Mouse (Mus musculus): ENCODE results near the gene Aftph. TPM values are rescaled to one million over a fixed set of nuclear protein-coding genes. Genes with fewer than 3 reads are reported as not detected.

Aftph gene
- polyA plus RNA-seq, 1 experiment, result not detected

DNA sequence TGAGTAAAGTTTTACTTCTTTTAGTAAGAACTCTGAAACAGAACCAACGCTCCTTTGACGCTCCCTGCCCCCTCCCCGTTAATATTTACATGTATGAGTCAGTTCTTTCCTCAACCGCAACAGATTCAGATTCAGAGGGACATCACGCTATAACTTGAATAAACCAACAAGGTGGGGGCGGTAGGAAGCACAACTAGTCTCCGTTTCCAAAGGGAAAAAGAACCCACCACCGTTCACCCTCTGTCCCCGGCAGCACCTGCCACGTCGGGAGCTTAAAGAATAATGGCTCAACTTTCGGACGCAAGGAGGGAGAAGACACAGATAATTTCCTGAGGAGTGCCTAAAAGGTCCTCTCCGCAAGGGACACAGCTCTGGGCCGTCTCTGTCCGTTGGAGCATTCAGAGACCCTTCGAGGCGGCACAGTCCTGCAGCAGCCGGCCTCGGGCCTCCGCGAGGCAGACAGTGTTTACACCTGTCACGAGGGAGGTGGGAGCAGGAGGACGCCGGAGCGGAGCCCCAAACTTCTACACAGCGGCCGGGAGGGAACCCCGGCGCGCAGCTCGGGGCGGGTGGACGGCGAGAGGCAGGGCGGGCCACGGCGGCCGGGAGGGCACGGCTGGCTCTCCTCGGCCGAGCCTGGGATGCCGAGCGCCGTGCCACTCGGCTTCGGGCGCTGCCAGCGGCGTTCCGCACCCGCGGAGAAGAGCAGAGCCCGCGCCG lies 748 bp downstream of the Aftph start:
- H3K4me3 ChIP-seq (ENCODE audit: insufficient read depth, low read depth, low read length), result peak overlapping the region; percentile 98

DNA sequence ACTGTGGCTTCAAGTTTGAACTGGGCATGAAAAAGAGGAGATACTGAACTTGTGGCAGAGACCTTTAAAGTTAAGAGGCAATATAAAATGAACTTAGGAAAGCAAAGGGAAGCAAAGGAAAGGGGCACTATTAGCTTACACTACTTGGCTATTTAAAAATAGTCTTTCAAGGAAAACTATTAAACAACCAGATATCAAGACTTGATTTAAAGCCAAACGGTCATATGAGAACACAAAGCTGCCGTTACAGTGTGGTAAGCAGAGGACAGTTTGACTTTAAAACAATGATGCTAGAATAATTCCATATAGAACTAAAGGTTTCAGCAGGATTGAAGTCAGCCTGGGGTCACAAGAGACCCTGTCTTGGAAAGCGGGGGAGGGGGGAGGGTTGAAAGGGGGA lies 7.3 kb downstream of the Aftph start:
- TF ChIP-seq POLR2A (IDR thresholded peaks at IDR 0.05; ENCODE audit: insufficient read depth, low read depth, low read length) (no peak), CTCF (IDR thresholded peaks at IDR 0.05; ENCODE audit: insufficient read depth, low read depth, low read length) (no peak)
- Histone ChIP-seq H3K4me1 (ENCODE audit: control insufficient read depth, insufficient read depth, low read length) (peaks cover 5% of the 10 kb centered on the region), H3K4me3 (ENCODE audit: insufficient read depth, low read depth, low read length) (no peak overlapping the region), H3K27ac (ENCODE audit: insufficient read depth, low read depth, low read length) (no peak overlapping the region)
- WGBS, result 53% methylated on average over 3 of the region's 3 CpGs

More for the DNA sequence above, 748 bp downstream of the Aftph start:
- Histone ChIP-seq H3K4me1 (ENCODE audit: control insufficient read depth, insufficient read depth, low read length) (no peaks in the 10 kb centered on the region), H3K27ac (ENCODE audit: insufficient read depth, low read depth, low read length) (peak overlapping the region; percentile 64)
- TF ChIP-seq CTCF (IDR thresholded peaks at IDR 0.05; ENCODE audit: insufficient read depth, low read depth, low read length) (no peak), POLR2A (IDR thresholded peaks at IDR 0.05; ENCODE audit: insufficient read depth, low read depth, low read length) (no peak)
- under 1% methylated on average over 56 of the region's 56 CpGs for WGBS

- 8% methylated on average over 3 of the region's 3 CpGs for WGBS
- H3K4me3 ChIP-seq (ENCODE audit: insufficient read depth, low read depth, low read length), result no peak overlapping the region
- no peak overlapping the region for H3K27ac ChIP-seq (ENCODE audit: insufficient read depth, low read depth, low read length)
- peaks cover 5% of the 10 kb centered on the region for H3K4me1 ChIP-seq (ENCODE audit: control insufficient read depth, insufficient read depth, low read length)
- TF ChIP-seq CTCF (IDR thresholded peaks at IDR 0.05; ENCODE audit: insufficient read depth, low read depth, low read length) (no peak), POLR2A (IDR thresholded peaks at IDR 0.05; ENCODE audit: insufficient read depth, low read depth, low read length) (no peak)
These were observed 7.8 kb downstream of the Aftph start for GRCm38 (mm10) chr11:20733486-20734030.

DNA sequence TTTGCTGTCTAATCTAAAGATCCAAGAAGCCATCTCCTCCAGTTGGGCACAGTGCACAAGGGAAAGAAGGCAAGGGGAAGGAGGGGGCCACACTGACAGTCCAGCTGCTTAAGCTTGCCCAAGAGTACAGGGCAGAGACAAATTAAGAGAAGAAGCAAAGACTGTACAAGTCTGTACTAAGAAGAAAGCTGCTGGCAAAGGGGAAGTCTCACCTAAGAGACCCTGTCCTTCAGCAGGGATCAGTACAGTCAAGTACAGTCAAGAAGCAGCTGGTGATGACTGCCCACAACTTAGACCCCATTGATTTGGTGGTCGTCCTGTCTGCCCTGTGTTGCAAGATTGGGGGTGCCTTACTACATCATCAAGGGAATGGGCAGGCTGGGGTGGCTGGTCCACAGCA lies 12.0 kb downstream of the Aftph start:
- Histone ChIP-seq H3K4me1 (ENCODE audit: control insufficient read depth, insufficient read depth, low read length) (peaks cover 2% of the 10 kb centered on the region), H3K27ac (ENCODE audit: insufficient read depth, low read depth, low read length) (no peak overlapping the region), H3K4me3 (ENCODE audit: insufficient read depth, low read depth, low read length) (no peak overlapping the region)
- no peak for TF ChIP-seq CTCF (IDR thresholded peaks at IDR 0.05; ENCODE audit: insufficient read depth, low read depth, low read length)
- no peak for TF ChIP-seq POLR2A (IDR thresholded peaks at IDR 0.05; ENCODE audit: insufficient read depth, low read depth, low read length)
- WGBS, result 96% methylated on average over 1 of the region's 1 CpGs

DNA sequence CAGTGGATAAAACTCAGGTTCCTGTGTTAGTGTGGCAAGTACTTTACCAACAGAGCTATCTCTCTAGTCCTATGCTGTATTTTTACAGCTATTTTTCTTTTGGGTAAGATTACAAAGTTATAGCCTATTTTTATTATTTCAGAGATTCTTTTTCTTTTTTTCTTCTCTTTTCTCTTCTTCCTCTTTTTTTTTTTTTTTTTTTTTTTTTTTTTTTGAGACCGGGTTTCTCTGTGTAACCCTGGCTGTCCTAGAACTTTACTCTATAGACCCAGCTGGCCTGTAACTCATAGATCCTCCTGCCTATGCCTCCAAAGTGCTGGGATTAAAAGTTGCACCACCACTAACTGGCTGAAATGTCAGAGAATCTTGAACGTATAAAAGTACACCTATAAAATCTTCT lies 13.3 kb downstream of the Aftph start:
- 81% methylated on average over 2 of the region's 2 CpGs for WGBS
- no peak overlapping the region for H3K27ac ChIP-seq (ENCODE audit: insufficient read depth, low read depth, low read length)
- TF ChIP-seq POLR2A (IDR thresholded peaks at IDR 0.05; ENCODE audit: insufficient read depth, low read depth, low read length), result no peak
- TF ChIP-seq CTCF (IDR thresholded peaks at IDR 0.05; ENCODE audit: insufficient read depth, low read depth, low read length), result no peak
- H3K4me1 ChIP-seq (ENCODE audit: control insufficient read depth, insufficient read depth, low read length), result no peaks in the 10 kb centered on the region
- no peak overlapping the region for H3K4me3 ChIP-seq (ENCODE audit: insufficient read depth, low read depth, low read length)

GRCm38 (mm10) chr11:20723572-20723971 lies 17.8 kb downstream of the Aftph start:
- no peaks in the 10 kb centered on the region for H3K4me1 ChIP-seq (ENCODE audit: control insufficient read depth, insufficient read depth, low read length)
- no peak overlapping the region for H3K4me3 ChIP-seq (ENCODE audit: insufficient read depth, low read depth, low read length)
- TF ChIP-seq POLR2A (IDR thresholded peaks at IDR 0.05; ENCODE audit: insufficient read depth, low read depth, low read length) (no peak), CTCF (IDR thresholded peaks at IDR 0.05; ENCODE audit: insufficient read depth, low read depth, low read length) (no peak)
- 78% methylated on average over 5 of the region's 5 CpGs for WGBS
- no peak overlapping the region for H3K27ac ChIP-seq (ENCODE audit: insufficient read depth, low read depth, low read length)

DNA sequence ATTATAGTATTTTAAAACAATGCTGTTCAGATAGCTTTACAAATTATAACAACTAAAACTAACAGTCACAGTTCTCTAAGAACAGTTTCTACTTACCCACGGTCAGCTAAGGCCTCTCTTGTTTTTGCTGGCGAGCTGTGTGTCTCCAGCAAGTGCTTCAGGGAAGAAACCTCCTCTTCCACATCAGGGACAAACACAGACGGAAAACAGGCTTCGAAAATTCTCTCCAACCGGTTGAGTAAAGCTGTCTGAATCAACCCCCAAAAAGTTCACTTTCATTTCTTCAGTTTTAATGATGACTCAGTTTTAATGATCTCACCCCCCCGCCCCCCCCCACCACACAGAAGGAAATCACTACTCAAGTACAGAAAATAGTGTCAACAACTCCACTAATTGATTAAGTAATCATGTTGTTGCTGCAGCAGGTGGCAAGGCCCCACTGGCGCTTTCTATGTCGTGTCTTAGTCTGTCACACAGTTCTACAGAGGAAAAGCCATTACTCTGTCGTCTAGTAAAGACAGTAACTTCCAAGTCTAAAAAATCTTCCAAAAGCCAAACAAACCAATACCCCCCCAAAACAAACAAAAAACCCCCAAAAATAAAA lies 29.2 kb downstream of the Aftph start:
- WGBS, result 35% methylated on average over 9 of the region's 9 CpGs
- peaks cover 3% of the 10 kb centered on the region; the same call in 1 of the 2 replicates for H3K4me1 ChIP-seq (ENCODE audit: control insufficient read depth, insufficient read depth, low read length)
- no peak overlapping the region for H3K4me3 ChIP-seq (ENCODE audit: insufficient read depth, low read depth, low read length)
- H3K27ac ChIP-seq (ENCODE audit: insufficient read depth, low read depth, low read length), result no peak overlapping the region
- TF ChIP-seq POLR2A (IDR thresholded peaks at IDR 0.05; ENCODE audit: insufficient read depth, low read depth, low read length), result no peak
- no peak for TF ChIP-seq CTCF (IDR thresholded peaks at IDR 0.05; ENCODE audit: insufficient read depth, low read depth, low read length)

DNA sequence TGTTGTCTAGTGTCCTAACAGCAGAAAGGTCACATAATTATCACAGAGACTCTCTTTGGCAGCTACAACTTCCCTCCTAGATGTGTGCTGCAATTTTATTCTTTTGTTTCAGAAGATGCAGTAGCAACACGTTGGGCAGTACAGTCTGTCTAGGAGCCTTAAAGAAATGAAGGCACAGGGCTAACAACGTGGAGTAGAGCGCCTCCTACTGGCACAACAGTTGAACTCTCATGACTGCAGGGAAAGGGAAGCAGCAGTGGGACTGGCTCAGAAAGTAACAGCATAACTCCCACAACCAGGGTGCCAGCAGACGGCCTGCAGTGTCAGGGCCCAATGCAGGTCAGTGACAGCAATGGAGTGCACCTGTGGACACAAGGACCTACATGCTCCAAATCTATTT lies 50.4 kb downstream of the Aftph start:
- H3K27ac ChIP-seq (ENCODE audit: insufficient read depth, low read depth, low read length), result no peak overlapping the region
- 0 out of 2 replicates have a peak, but pooled peaks cover 2% of the 10 kb centered on the region for H3K4me1 ChIP-seq (ENCODE audit: control insufficient read depth, insufficient read depth, low read length)
- no peak overlapping the region for H3K4me3 ChIP-seq (ENCODE audit: insufficient read depth, low read depth, low read length)
- WGBS, result 7% methylated on average over 4 of the region's 4 CpGs
- TF ChIP-seq CTCF (IDR thresholded peaks at IDR 0.05; ENCODE audit: insufficient read depth, low read depth, low read length) (peak; percentile 27; the same call in 1 of the 2 replicates), POLR2A (IDR thresholded peaks at IDR 0.05; ENCODE audit: insufficient read depth, low read depth, low read length) (no peak)

DNA sequence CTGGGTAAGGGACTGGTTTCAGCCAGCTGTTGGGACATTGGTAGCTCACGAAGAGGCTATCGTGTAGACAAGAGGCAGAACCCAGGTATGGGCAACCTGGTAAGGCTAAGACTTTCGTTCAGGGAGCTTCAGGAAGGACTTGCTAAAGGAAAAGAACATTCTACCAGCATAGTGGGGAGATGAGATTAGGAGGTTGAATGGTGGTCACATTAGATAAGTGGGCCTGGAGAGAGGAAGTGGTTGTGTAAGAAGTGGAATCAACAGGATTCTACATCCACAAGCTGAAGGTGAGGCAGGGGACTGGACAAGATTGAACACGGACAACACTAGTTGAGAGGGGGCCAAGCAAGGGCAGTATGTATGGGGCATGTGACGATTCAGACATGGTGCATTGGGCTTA lies 59.7 kb downstream of the Aftph start:
- 97% methylated on average over 5 of the region's 5 CpGs for WGBS
- Histone ChIP-seq H3K4me1 (ENCODE audit: control insufficient read depth, insufficient read depth, low read length) (no peaks in the 10 kb centered on the region), H3K4me3 (ENCODE audit: insufficient read depth, low read depth, low read length) (no peak overlapping the region), H3K27ac (ENCODE audit: insufficient read depth, low read depth, low read length) (no peak overlapping the region)
- no peak for TF ChIP-seq CTCF (IDR thresholded peaks at IDR 0.05; ENCODE audit: insufficient read depth, low read depth, low read length)
- TF ChIP-seq POLR2A (IDR thresholded peaks at IDR 0.05; ENCODE audit: insufficient read depth, low read depth, low read length), result no peak
